Mouse (Mus musculus): ENCODE results near the gene Syt9.

The Syt9 gene

DNA sequence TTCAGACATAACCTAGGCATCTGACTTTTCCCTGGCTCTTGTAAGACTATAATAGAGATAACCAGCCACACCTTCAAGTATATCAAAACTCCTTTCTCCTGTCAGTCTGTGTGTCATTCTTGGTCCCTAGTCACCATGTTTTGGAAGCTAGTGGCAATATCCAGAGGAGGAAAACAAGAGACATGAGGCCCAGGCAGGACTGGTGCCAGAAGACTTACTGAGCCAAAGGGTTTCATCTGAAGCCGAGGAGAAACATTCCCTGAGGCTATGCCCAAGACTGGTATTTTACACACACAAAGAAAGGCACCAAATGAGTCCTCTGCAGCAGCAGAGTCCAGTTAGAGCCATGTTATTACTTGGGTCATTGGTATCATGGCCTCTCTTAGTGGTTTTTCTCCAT is 174.5 kb downstream of the Syt9 start:
- no peak for DNase-seq (ENCODE audit: low spot score)

DNA sequence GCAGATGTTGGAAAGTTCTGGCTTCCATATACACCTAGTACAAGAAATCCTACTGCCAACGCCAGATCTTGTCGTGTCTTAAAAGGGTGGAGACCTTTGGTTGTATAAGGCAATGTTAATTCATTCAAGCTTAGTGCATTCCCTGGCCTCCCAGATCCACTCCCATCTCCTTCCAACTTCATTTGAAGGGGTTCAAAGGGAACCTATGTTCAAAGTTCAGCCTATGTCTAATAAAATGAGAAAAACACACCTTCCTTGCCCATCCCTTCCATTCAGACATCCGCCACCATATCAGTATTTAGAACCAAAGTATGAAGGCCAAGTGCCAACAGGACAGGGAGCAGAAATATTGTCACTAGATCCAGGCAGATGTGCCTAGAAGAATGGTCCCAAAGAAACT is 177.3 kb downstream of the Syt9 start:
- no peak for DNase-seq (ENCODE audit: low spot score)

GRCm38 (mm10) chr7:107553461-107553860 is 182.9 kb downstream of the Syt9 start:
- no peak for DNase-seq (ENCODE audit: low spot score)

GRCm38 (mm10) chr7:107555906-107556305 is 185.4 kb downstream of the Syt9 start:
- no peak for DNase-seq (ENCODE audit: low spot score)

GRCm38 (mm10) chr7:107560675-107561074 is 190.1 kb downstream of the Syt9 start:
- no peak for DNase-seq (ENCODE audit: low spot score)

DNA sequence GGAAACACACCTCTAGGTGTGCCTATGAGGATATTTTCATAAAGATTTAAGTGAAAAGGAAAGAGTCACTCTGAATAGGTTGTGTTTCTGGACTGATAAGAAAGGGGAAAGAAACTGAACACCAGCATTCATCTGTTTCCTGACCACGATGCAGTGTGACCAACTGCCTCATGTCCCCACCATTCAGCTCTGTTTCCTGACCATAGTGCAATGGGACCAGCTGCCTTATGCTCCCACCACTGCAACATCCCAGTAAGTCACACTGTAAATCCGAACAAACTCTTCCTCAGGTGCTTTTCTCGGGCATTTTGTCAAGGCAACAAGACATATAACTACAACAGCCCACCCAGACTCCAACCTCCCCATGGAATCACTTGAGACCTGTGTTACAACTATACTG is 191.1 kb downstream of the Syt9 start:
- no peak for DNase-seq (ENCODE audit: low spot score)

DNA sequence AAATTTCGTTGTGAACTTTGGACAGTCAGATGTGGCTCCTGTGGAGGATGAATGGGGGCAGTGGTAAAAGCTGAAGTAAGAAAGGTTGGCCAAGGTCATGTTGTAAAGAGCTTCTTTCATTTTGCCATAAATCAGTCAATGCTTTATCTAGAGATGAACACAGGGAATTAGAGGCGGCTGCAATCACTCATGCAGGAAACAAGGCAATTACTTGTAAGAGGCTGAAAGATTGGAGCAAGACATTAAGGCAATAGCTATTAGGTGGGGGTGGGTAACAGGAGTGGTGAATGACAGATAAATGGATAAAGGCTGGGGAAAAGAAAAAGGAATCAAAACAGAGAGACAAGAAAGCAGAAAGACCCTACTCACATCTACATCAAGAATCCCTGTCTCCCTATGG is 193.2 kb downstream of the Syt9 start:
- no peak for DNase-seq (ENCODE audit: low spot score)

- DNase-seq (ENCODE audit: low spot score), result no peak
Measured at GRCm38 (mm10) chr7:107567261-107567671, 196.7 kb downstream of the Syt9 start, which contains the start of gene Olfml1. Gene Olfml1 (plus strand): TSS chr7:107567446.

GRCm38 (mm10) chr7:107567674-107568073 is 197.1 kb downstream of the Syt9 start:
- no peak for DNase-seq (ENCODE audit: low spot score)

DNA sequence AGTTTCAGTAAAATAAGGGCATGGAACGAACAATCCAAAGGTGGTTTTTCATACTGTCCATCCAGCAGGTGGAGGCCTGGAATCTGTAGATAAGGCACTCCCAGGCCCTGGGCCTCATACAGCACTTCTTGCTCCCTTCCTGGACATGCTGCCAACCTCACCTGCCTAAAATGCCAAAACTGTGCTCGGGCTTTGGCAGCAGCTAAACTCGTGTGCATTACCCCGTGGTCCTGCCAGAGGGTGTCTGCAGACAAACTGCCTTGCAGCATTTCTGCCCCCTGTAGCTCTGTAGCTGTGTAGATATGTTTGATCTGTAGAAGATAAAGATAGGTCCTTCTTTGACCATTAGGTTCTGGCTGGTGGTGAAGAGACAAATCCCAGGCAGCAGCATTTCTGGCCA is 198.4 kb downstream of the Syt9 start:
- DNase-seq (ENCODE audit: low spot score), result no peak

- DNase-seq (ENCODE audit: low spot score), result no peak
Measured at GRCm38 (mm10) chr7:107573856-107574255, 203.3 kb downstream of the Syt9 start.

DNA sequence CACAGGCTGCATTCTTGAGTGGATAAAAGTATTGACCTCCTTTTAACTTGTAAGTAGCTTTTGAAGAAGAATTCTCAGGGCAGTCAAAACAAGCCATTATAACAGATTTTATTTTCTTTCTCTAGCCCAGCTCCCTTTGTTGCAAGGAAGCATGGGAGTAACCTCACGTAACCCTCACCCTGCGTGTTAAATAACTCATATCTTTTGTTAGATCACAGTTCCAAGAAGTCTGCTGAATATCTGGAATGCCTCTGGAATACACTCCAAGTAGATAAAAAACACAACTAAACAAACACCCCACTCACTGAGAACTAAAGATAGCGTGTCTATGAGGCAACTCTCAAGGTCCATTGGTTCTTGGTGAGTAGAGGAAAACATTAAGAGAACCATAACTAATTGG is 203.7 kb downstream of the Syt9 start:
- DNase-seq (ENCODE audit: low spot score), result no peak

- DNase-seq (ENCODE audit: low spot score), result no peak
Measured at GRCm38 (mm10) chr7:107592641-107593040, 222.1 kb downstream of the Syt9 start.

- DNase-seq (ENCODE audit: low spot score), result no peak
Measured at GRCm38 (mm10) chr7:107593904-107594303, 223.4 kb downstream of the Syt9 start.

- peak; percentile 20 for DNase-seq (ENCODE audit: low spot score)
Measured at GRCm38 (mm10) chr7:107594325-107594856, 223.9 kb downstream of the Syt9 start.

GRCm38 (mm10) chr7:107594857-107595402 is 224.4 kb downstream of the Syt9 start, which contains the start of gene Ppfibp2:
Gene Ppfibp2 (plus strand): TSS chr7:107595207.
- peak; percentile 92 for DNase-seq (ENCODE audit: low spot score)

DNA sequence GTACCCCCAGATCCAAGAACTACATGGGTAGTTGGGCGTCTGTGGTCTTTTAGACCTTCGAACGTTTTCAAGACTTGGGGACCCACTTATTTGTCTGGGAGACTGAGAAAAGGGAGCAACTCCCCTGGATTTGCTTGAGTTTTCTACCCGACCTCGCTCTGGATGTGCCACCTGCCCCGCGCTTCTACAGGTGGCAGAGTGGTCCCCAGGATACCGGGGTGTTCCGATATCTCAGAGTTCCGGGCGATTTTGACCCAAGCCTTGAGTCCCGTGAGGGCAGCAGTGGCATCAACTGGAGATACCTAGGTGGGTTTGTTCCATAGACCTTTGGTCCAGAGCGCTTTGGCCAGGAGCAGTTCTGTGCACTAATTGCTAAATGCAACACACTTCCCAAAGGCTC is 224.9 kb downstream of the Syt9 start:
- DNase-seq (ENCODE audit: low spot score), result no peak

- no peak for DNase-seq (ENCODE audit: low spot score)
Measured at GRCm38 (mm10) chr7:107596753-107597152, 226.2 kb downstream of the Syt9 start.

GRCm38 (mm10) chr7:107597956-107598355 is 227.4 kb downstream of the Syt9 start:
- DNase-seq (ENCODE audit: low spot score), result no peak

Data from ovary, adult 18-20 months (tissue).